Mouse (Mus musculus): ENCODE measurements around the gene Map4k1. TPM values are rescaled to one million over a fixed set of nuclear protein-coding genes. Genes with fewer than 3 reads are reported as not detected.

The Map4k1 gene
- polyA plus RNA-seq, 1 experiment from 2014 or later = 76.3 TPM

GRCm38 (mm10) chr7:28973025-28973424, 8.8 kb upstream of the Map4k1 start:
- no peak for DNase-seq (ENCODE audit: low spot score)

- DNase-seq (ENCODE audit: low spot score) = no peak
Measured at GRCm38 (mm10) chr7:28977556-28977955, 4.3 kb upstream of the Map4k1 start.

- peak; percentile 88 for DNase-seq (ENCODE audit: low spot score)
Measured at GRCm38 (mm10) chr7:28982274-28983013, 594 bp downstream of the Map4k1 start.

GRCm38 (mm10) chr7:28983141-28983564, 1.3 kb downstream of the Map4k1 start:
- peak; percentile 47 for DNase-seq (ENCODE audit: low spot score)

GRCm38 (mm10) chr7:28983849-28984248, 2.0 kb downstream of the Map4k1 start:
- DNase-seq (ENCODE audit: low spot score) = no peak

GRCm38 (mm10) chr7:28984452-28984851, 2.6 kb downstream of the Map4k1 start:
- DNase-seq (ENCODE audit: low spot score) = no peak

GRCm38 (mm10) chr7:28985207-28985606, 3.4 kb downstream of the Map4k1 start:
- DNase-seq (ENCODE audit: low spot score) = no peak

- DNase-seq (ENCODE audit: low spot score) = no peak
Measured at GRCm38 (mm10) chr7:28990766-28991273, 9.0 kb downstream of the Map4k1 start.

- DNase-seq (ENCODE audit: low spot score) = no peak
Measured at GRCm38 (mm10) chr7:28991616-28992015, 9.8 kb downstream of the Map4k1 start.

- no peak for DNase-seq (ENCODE audit: low spot score)
Measured at GRCm38 (mm10) chr7:28992997-28993396, 11.1 kb downstream of the Map4k1 start.

- DNase-seq (ENCODE audit: low spot score) = no peak
Measured at GRCm38 (mm10) chr7:28993402-28993801, 11.6 kb downstream of the Map4k1 start.

- DNase-seq (ENCODE audit: low spot score) = peak; percentile 82
Measured at GRCm38 (mm10) chr7:29000651-29001605, 19.1 kb downstream of the Map4k1 start.

GRCm38 (mm10) chr7:29007224-29008101, 25.6 kb downstream of the Map4k1 start:
- no peak for DNase-seq (ENCODE audit: low spot score)

GRCm38 (mm10) chr7:29008171-29008570, 26.3 kb downstream of the Map4k1 start:
- no peak for DNase-seq (ENCODE audit: low spot score)

GRCm38 (mm10) chr7:29008714-29009113, 26.9 kb downstream of the Map4k1 start:
- DNase-seq (ENCODE audit: low spot score) = peak; percentile 52

GRCm38 (mm10) chr7:29014984-29015383, 33.1 kb downstream of the Map4k1 start:
- DNase-seq (ENCODE audit: low spot score) = no peak

GRCm38 (mm10) chr7:29016440-29016839, 34.6 kb downstream of the Map4k1 start:
- DNase-seq (ENCODE audit: low spot score) = no peak

GRCm38 (mm10) chr7:29017222-29017621, 35.4 kb downstream of the Map4k1 start:
- no peak for DNase-seq (ENCODE audit: low spot score)

GRCm38 (mm10) chr7:29019447-29020220, 37.8 kb downstream of the Map4k1 start:
- no peak for DNase-seq (ENCODE audit: low spot score)

GRCm38 (mm10) chr7:29022479-29022878, 40.6 kb downstream of the Map4k1 start:
- DNase-seq (ENCODE audit: low spot score) = no peak
